Mouse (Mus musculus): ENCODE data around the gene Gm42674. TPM values are rescaled to one million over a fixed set of nuclear protein-coding genes. Genes with fewer than 3 reads are reported as not detected.

The Gm42674 gene
- polyA plus RNA-seq, 1 experiment from 2014 or later = not detected

- no peak for DNase-seq (ENCODE audit: low spot score)
Measured at GRCm38 (mm10) chr3:90597736-90598135, 4.0 kb upstream of the Gm42674 start.

GRCm38 (mm10) chr3:90598212-90598611, 3.5 kb upstream of the Gm42674 start:
- no peak for DNase-seq (ENCODE audit: low spot score)

GRCm38 (mm10) chr3:90599401-90599800, 2.3 kb upstream of the Gm42674 start:
- DNase-seq (ENCODE audit: low spot score) = no peak

GRCm38 (mm10) chr3:90600036-90600435, 1.7 kb upstream of the Gm42674 start:
- no peak for DNase-seq (ENCODE audit: low spot score)

- DNase-seq (ENCODE audit: low spot score) = no peak
Measured at GRCm38 (mm10) chr3:90600458-90601195, 1.1 kb upstream of the Gm42674 start.

- DNase-seq (ENCODE audit: low spot score) = no peak
Measured at GRCm38 (mm10) chr3:90603623-90604022, 1.9 kb downstream of the Gm42674 start, which contains the start of gene S100a4. Gene S100a4, plus strand, starts transcription at chr3:90603771.

GRCm38 (mm10) chr3:90604416-90604815, 2.7 kb downstream of the Gm42674 start:
- DNase-seq (ENCODE audit: low spot score) = no peak

GRCm38 (mm10) chr3:90605049-90605448, 3.3 kb downstream of the Gm42674 start:
- peak; percentile 21 for DNase-seq (ENCODE audit: low spot score)

- no peak for DNase-seq (ENCODE audit: low spot score)
Measured at GRCm38 (mm10) chr3:90605736-90606135, 4.0 kb downstream of the Gm42674 start.

- DNase-seq (ENCODE audit: low spot score) = no peak
Measured at GRCm38 (mm10) chr3:90606185-90606584, 4.5 kb downstream of the Gm42674 start.

GRCm38 (mm10) chr3:90607361-90607760, 5.7 kb downstream of the Gm42674 start:
- no peak for DNase-seq (ENCODE audit: low spot score)

GRCm38 (mm10) chr3:90608223-90608622, 6.5 kb downstream of the Gm42674 start, which contains the start of gene S100a5:
Gene S100a5, plus strand, starts transcription at chr3:90608523.
- no peak for DNase-seq (ENCODE audit: low spot score)

GRCm38 (mm10) chr3:90609102-90609501, 7.4 kb downstream of the Gm42674 start:
- DNase-seq (ENCODE audit: low spot score) = no peak

GRCm38 (mm10) chr3:90611494-90611893, 9.8 kb downstream of the Gm42674 start:
- DNase-seq (ENCODE audit: low spot score) = no peak

GRCm38 (mm10) chr3:90612061-90612460, 10.4 kb downstream of the Gm42674 start:
- no peak for DNase-seq (ENCODE audit: low spot score)

GRCm38 (mm10) chr3:90612728-90613291, 11.1 kb downstream of the Gm42674 start, which contains the start of gene S100a6:
Gene S100a6, plus strand, starts transcription at chr3:90612882.
- peak; percentile 86 for DNase-seq (ENCODE audit: low spot score)

GRCm38 (mm10) chr3:90613461-90614147, 11.9 kb downstream of the Gm42674 start:
- DNase-seq (ENCODE audit: low spot score) = no peak

- DNase-seq (ENCODE audit: low spot score) = no peak
Measured at GRCm38 (mm10) chr3:90614148-90614530, 12.4 kb downstream of the Gm42674 start.

- DNase-seq (ENCODE audit: low spot score) = no peak
Measured at GRCm38 (mm10) chr3:90614611-90615251, 13.0 kb downstream of the Gm42674 start.

- peak; percentile 87 for DNase-seq (ENCODE audit: low spot score)
Measured at GRCm38 (mm10) chr3:90615415-90615814, 13.7 kb downstream of the Gm42674 start.

GRCm38 (mm10) chr3:90615911-90616310, 14.2 kb downstream of the Gm42674 start:
- DNase-seq (ENCODE audit: low spot score) = no peak

GRCm38 (mm10) chr3:90617586-90617985, 15.9 kb downstream of the Gm42674 start:
- no peak for DNase-seq (ENCODE audit: low spot score)

All from thymus, postnatal 0 days (tissue).